Mouse (Mus musculus): ENCODE measurements around the gene Edf1.
"Not testable (repeated sequence)": the region's sequence is repeated elsewhere in the genome, so short reads cannot be mapped to it uniquely, and the experiment has no call there.

DNA sequence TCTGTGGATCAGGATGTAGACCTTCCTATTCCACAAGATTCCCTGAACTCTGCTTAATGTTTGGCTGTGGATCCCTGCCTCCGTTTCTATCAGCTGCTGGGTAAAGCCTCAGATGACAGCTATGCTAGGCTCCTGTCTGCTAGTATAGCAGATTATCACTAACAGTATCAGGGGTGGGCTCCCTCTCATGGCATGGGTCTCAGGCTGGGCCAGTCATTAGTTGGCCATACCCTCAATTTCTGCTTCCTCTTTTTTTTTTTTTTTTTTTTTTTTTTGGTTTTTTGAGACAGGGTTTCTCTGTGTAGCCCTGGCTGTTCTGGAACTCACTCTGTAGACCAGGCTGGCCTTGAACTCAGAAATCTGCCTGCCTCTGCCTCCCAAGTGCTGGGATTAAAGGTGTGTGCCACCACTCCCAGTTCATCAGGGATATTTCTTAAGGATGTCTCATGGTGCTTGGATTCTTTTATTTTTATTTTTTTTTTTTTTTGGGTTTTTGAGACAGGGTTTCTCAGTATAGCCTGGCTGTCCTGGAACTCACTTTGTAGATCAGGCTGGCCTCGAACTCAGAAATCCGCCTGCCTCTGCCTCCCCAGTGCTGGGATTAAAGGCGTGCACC lies 4.4 kb upstream of the Edf1 start:
- TF ChIP-seq CTCF (conservative IDR thresholded peaks at IDR 0.05; ENCODE audit: low read length); POU5F1 (IDR thresholded peaks at IDR 0.05; ENCODE audit: borderline replicate concordance, low read length); NANOG (IDR thresholded peaks at IDR 0.05; ENCODE audit: borderline replicate concordance, low read length): not testable (repeated sequence)
